Mouse (Mus musculus): ENCODE data around the gene Snrnp25.

DNA sequence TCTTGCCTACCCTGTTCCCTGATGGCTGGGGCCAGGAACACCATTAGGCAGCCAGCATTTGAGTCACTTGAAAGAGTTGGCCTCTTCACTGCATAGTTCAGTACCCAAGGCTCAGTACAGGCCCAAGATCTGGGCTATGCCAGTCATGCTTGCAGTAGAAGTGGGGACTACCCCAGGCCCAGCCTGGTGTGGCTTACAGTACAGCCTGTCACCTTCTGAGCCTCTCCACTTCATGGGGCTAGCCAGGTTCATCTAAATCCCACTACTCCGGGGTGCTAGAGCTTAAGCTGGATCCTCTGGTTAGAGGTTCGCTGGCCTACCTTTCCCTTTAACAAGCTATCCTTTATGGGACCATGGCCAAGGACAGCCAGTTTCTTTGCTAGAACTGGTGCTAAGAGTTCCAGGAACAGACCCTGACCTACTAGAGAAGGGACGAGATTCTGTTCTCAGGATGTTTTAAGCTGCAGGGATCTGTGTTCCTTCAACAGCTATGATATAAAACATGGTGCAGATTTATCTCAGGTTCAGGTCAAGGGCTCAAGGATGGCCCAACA lies 23.2 kb downstream of the Snrnp25 start:
- TF ChIP-seq CTCF (IDR thresholded peaks at IDR 0.05; ENCODE audit: low read depth, low read length) (no peak), POLR2A (IDR thresholded peaks at IDR 0.05; ENCODE audit: insufficient read depth, low read length) (no peak)

All from ES-Bruce4 (cell line).